Mouse (Mus musculus) MEL (cell line): ENCODE measurements around the gene Lancl3. TPM values are rescaled to one million over a fixed set of nuclear protein-coding genes. Genes with fewer than 3 reads are reported as not detected.

Source experiments
- DNase-seq: peaks from one replicate; pipeline ENCODE4 v3.0.0; 2011; ENCODE audit warnings: low read depth, low spot score
- H3K27ac ChIP-seq: 2 replicates; pipeline ENCODE4 v1.5.1; 2012; ENCODE audit warnings: low read depth, mild to moderate bottlenecking, control low read depth, low read length, moderate library complexity; ENCODE audit not compliant: control insufficient read depth
- H3K27me3 ChIP-seq, 2 experiments: fragments of 150-350 bp in 1 of 2; sonication (generic) in 1 of 2; 2 replicates each; pipeline ENCODE4 v1.6.1; 2012; ENCODE audit warnings: low read length in 2 of 2, mild to moderate bottlenecking in 2 of 2, improper control_type of control experiment in 1 of 2, moderate library complexity in 1 of 2; ENCODE audit not compliant: insufficient read depth in 2 of 2, control insufficient read depth in 1 of 2
- H3K36me3 ChIP-seq, 2 experiments: 2 replicates each; pipeline ENCODE4 v1.6.1; 2012 to 2014; ENCODE audit warnings: low read length in 2 of 2, improper control_type of control experiment in 1 of 2, inconsistent platforms in 1 of 2, mild to moderate bottlenecking in 1 of 2; ENCODE audit not compliant: insufficient read depth in 2 of 2, control insufficient read depth in 1 of 2
- H3K4me1 ChIP-seq, 2 experiments: fragments of 150-350 bp in 1 of 2; sonication (generic) in 1 of 2; 2 replicates each; pipeline ENCODE4 v1.6.1; 2012; ENCODE audit warnings: low read length in 2 of 2, improper control_type of control experiment in 1 of 2, mild to moderate bottlenecking in 1 of 2; ENCODE audit not compliant: insufficient read depth in 2 of 2, control insufficient read depth in 1 of 2
- H3K4me3 ChIP-seq, 2 experiments: fragments of 150-350 bp in 1 of 2; sonication (generic) in 1 of 2; 2 replicates each; pipeline ENCODE4 v1.5.1; 2012; ENCODE audit warnings: low read depth in 2 of 2, low read length in 2 of 2, mild to moderate bottlenecking in 2 of 2, moderate library complexity in 2 of 2, control low read depth in 1 of 2, improper control_type of control experiment in 1 of 2; ENCODE audit not compliant: control insufficient read depth in 1 of 2, insufficient read depth in 1 of 2
- H3K79me2 ChIP-seq: 2 replicates; pipeline ENCODE4 v1.6.1; 2012; ENCODE audit warnings: mild to moderate bottlenecking, low read length, moderate library complexity; ENCODE audit not compliant: control insufficient read depth, poor library complexity, insufficient read depth
- H3K9ac ChIP-seq: 2 replicates; pipeline ENCODE4 v1.6.1; 2012; ENCODE audit warnings: low read depth, mild to moderate bottlenecking, control low read depth, low read length, moderate library complexity; ENCODE audit not compliant: control insufficient read depth, poor library complexity, severe bottlenecking
- H3K9me3 ChIP-seq: fragments of 150-350 bp; sonication (generic); replicated peaks from 2 replicates; pipeline ENCODE4 v1.6.1; 2012; ENCODE audit warnings: mild to moderate bottlenecking, low read length, improper control_type of control experiment, moderate library complexity; ENCODE audit not compliant: insufficient read depth
- BHLHE40 ChIP-seq: IDR thresholded peaks from 2 replicates; pipeline ENCODE4 v1.6.1; 2012; ENCODE audit warnings: low read depth, mild to moderate bottlenecking, inconsistent platforms, low read length, improper control_type of control experiment, borderline replicate concordance
- CTCF ChIP-seq, 3 experiments: IDR thresholded peaks in 2 of 3; conservative IDR thresholded peaks in 1 of 3; 2 replicates each; pipeline ENCODE4 v1.5.1; 2011 to 2012; ENCODE audit warnings: low read length in 3 of 3, low read depth in 2 of 3, mild to moderate bottlenecking in 2 of 3, improper control_type of control experiment in 1 of 3, inconsistent platforms in 1 of 3, mixed read lengths in 1 of 3, moderate library complexity in 1 of 3; ENCODE audit not compliant: control insufficient read depth in 1 of 3, insufficient read depth in 1 of 3, poor library complexity in 1 of 3, severe bottlenecking in 1 of 3
- ETS1 ChIP-seq: IDR thresholded peaks from 2 replicates; pipeline ENCODE4 v1.6.1; 2012; ENCODE audit warnings: low read depth, mild to moderate bottlenecking, inconsistent platforms, low read length, improper control_type of control experiment, moderate library complexity
- GABPA ChIP-seq: IDR thresholded peaks from 2 replicates; pipeline ENCODE4 v1.6.1; 2012; ENCODE audit warnings: low read depth, mild to moderate bottlenecking, inconsistent platforms, low read length, improper control_type of control experiment, moderate library complexity
- HCFC1 ChIP-seq: IDR thresholded peaks from 2 replicates; pipeline ENCODE4 v1.6.1; 2012; ENCODE audit warnings: low read depth, mild to moderate bottlenecking, inconsistent platforms, low read length, improper control_type of control experiment, moderate library complexity
- MAZ ChIP-seq: IDR thresholded peaks from 2 replicates; pipeline ENCODE4 v1.6.1; 2012; ENCODE audit warnings: low read depth, mild to moderate bottlenecking, inconsistent platforms, low read length, improper control_type of control experiment
- MXI1 ChIP-seq: IDR thresholded peaks from 2 replicates; pipeline ENCODE4 v1.6.1; 2011; ENCODE audit warnings: mild to moderate bottlenecking, low read depth, low read length, improper control_type of control experiment
- MYC ChIP-seq: IDR thresholded peaks from 2 replicates; pipeline ENCODE4 v1.6.1; 2011; ENCODE audit warnings: low read depth, mild to moderate bottlenecking, low read length, improper control_type of control experiment, moderate library complexity
- POLR2AphosphoS5 ChIP-seq: IDR thresholded peaks from 2 replicates; pipeline ENCODE4 v1.6.1; 2012; ENCODE audit warnings: low read depth, borderline replicate concordance, mild to moderate bottlenecking, inconsistent platforms, low read length, moderate library complexity, mixed read lengths
- USF1 ChIP-seq: IDR thresholded peaks from 2 replicates; pipeline ENCODE4 v1.6.1; 2014; ENCODE audit warnings: low read depth, mild to moderate bottlenecking, inconsistent platforms, low read length, improper control_type of control experiment, moderate library complexity
- ZC3H11A ChIP-seq: IDR thresholded peaks from 2 replicates; pipeline ENCODE4 v1.6.1; 2012; ENCODE audit warnings: low read depth, mild to moderate bottlenecking, inconsistent platforms, low read length, improper control_type of control experiment
- ZNF384 ChIP-seq: IDR thresholded peaks from 2 replicates; pipeline ENCODE4 v1.6.1; 2012; ENCODE audit warnings: low read depth, mild to moderate bottlenecking, inconsistent platforms, low read length, improper control_type of control experiment
- polyA plus RNA-seq, 2 experiments: library from polyadenylated mRNA; stranded (reverse) in 1 of 2; unstranded in 1 of 2; fragments of >175 nt in 1 of 2; fragments of >200 nt in 1 of 2; gene quantifications; 2 replicates each; pipeline versions ENCODE4 v1.2.1 to v1.2.4; 2012; ENCODE audit warnings: low replicate concordance in 2 of 2, low read depth in 1 of 2; ENCODE audit not compliant: insufficient read length in 2 of 2, insufficient read depth in 1 of 2, missing spikeins in 1 of 2
- total RNA-seq: library from RNA; depleted of rRNA; stranded (reverse); fragments of 300-350 nt; gene quantifications from 2 replicates; pipeline ENCODE4 v1.2.3, GENCODE M21; 2012

Lancl3 gene
- total and polyA plus RNA-seq, 3 experiments = 0.03 TPM; not detected in 2

- TF ChIP-seq ZNF384 (no peak), HCFC1 (no peak), MYC (no peak), GABPA (no peak), ETS1 (no peak), USF1 (no peak), MXI1 (no peak), BHLHE40 (no peak)
- peak; percentile 8 for DNase-seq
- H3K9me3 ChIP-seq = no peaks in the 10 kb centered on the region
- H3K4me3 ChIP-seq = no peak overlapping the region
- H3K9ac ChIP-seq = no peak overlapping the region
- peaks cover 0 to 3% of the 10 kb centered on the region in 2 experiments; a peak in 1 of 4 replicates for H3K36me3 ChIP-seq
- no peaks in the 10 kb centered on the region for H3K27me3 ChIP-seq
- no peak overlapping the region for H3K27ac ChIP-seq
- H3K79me2 ChIP-seq = no peaks in the 10 kb centered on the region
- H3K4me1 ChIP-seq = peaks cover 0 to 6% of the 10 kb centered on the region in 2 experiments; a peak in 2 of 4 replicates
Observed at GRCm38 (mm10) chrX:9222412-9223221, 22.9 kb downstream of the Lancl3 start.

- Histone ChIP-seq H3K27me3 (no peaks in the 10 kb centered on the region), H3K9ac (no peak overlapping the region), H3K27ac (no peak overlapping the region), H3K79me2 (no peaks in the 10 kb centered on the region), H3K9me3 (no peaks in the 10 kb centered on the region), H3K4me1 (0 out of 4 replicates have a peak, but pooled peaks cover 0 to 3% of the 10 kb centered on the region in 2 experiments), H3K4me3 (no peak overlapping the region), H3K36me3 (no peaks in the 10 kb centered on the region; a peak in 1 of 4 replicates)
- no peak for DNase-seq
- TF ChIP-seq MXI1 (no peak), MAZ (no peak), POLR2AphosphoS5 (no peak), GABPA (no peak), ETS1 (no peak), ZC3H11A (no peak), CTCF (IDR thresholded peaks at IDR 0.05 in 2 of 3, conservative IDR thresholded peaks at IDR 0.05 in 1 of 3; ENCODE audit: control insufficient read depth in 1 of 3, insufficient read depth in 1 of 3, low read depth in 2 of 3, low read length in 3 of 3, poor library complexity in 1 of 3, severe bottlenecking in 1 of 3) (no peak)
Observed at GRCm38 (mm10) chrX:9227105-9227504, 27.4 kb downstream of the Lancl3 start.
